Comparison of ENCODE assay signal across 11 mouse cellular contexts in genomic region chr6:38351930-38352329, GRCm38 (mm10). TPM values are rescaled to one million over a fixed set of nuclear protein-coding genes. Genes with fewer than 3 reads are reported as not detected.
DNase-seq lines count a peak whose midpoint lies in the region; ATAC-seq and TF ChIP-seq lines count a peak whose summit lies in the region.
"Had no signal": no experiment of that assay in that cellular context is flagged by ENCODE, and none has a peak within 500 bp of the region (broad histone marks: within the 10 kb centered on the region; RNA-seq: fewer than 3 reads in every experiment).

No protein-coding gene starts in this region.

- H3K36me3 ChIP-seq in liver, adult 2 months (ENCODE audit: control insufficient read depth, insufficient read depth, low read length), result no peaks in the 10 kb centered on the region; the same call in 1 of the 2 replicates
- peaks cover 16% of the 10 kb centered on the region; the same call in 1 of the 2 replicates for H3K36me3 ChIP-seq in macrophage (ENCODE audit: inconsistent target)
- H3K36me3 ChIP-seq: embryonic facial prominence, embryonic 15.5 days; hindbrain, embryonic 12.5 days had no signal

- TF ChIP-seq CTCF in liver, adult 2 months (IDR thresholded peaks at IDR 0.05; ENCODE audit: low read depth, low read length), result no peak
- no peak for TF ChIP-seq CTCF in bone marrow, adult 2 months (IDR thresholded peaks at IDR 0.05; ENCODE audit: control insufficient read depth, insufficient read depth, low read length)

- WGBS in liver, adult 2 months, result 60% methylated on average over 4 of the region's 4 CpGs
- WGBS in bone marrow, adult 2 months, result 3% methylated on average over 4 of the region's 4 CpGs
- WGBS in macrophage (ENCODE audit: missing documents), result 6% methylated on average over 4 of the region's 4 CpGs

- H3K27me3 ChIP-seq in liver, adult 2 months (ENCODE audit: control insufficient read depth, insufficient read depth, low read length), result no peaks in the 10 kb centered on the region

- TF ChIP-seq POLR2A in liver, adult 2 months (IDR thresholded peaks at IDR 0.05; ENCODE audit: extremely low read depth, insufficient read depth, low read length), result no peak
- no peak for TF ChIP-seq POLR2A in bone marrow, adult 2 months (IDR thresholded peaks at IDR 0.05; ENCODE audit: borderline replicate concordance, control insufficient read depth, low read depth, low read length)

- peaks cover 14% of the 10 kb centered on the region for H3K4me1 ChIP-seq in liver, adult 2 months (ENCODE audit: control insufficient read depth, insufficient read depth, low read length)
- H3K4me1 ChIP-seq in bone marrow, adult 2 months (ENCODE audit: control insufficient read depth, insufficient read depth, low read length), result peaks cover 3% of the 10 kb centered on the region

- H3K27ac ChIP-seq in liver, adult 2 months (replicated peaks; ENCODE audit: insufficient read depth, low read depth, low read length), result no peak overlapping the region
- H3K27ac ChIP-seq in bone marrow, adult 2 months (ENCODE audit: control insufficient read depth, insufficient read depth, low read depth, low read length, poor library complexity), result no peak overlapping the region
- peak overlapping the region; percentile 97 for H3K27ac ChIP-seq in macrophage
- H3K27ac ChIP-seq: embryonic facial prominence, embryonic 15.5 days; hindbrain, embryonic 12.5 days had no signal

- H3K4me3 ChIP-seq in liver, adult 2 months (ENCODE audit: insufficient read depth, low read depth, low read length), result no peak overlapping the region
- H3K4me3 ChIP-seq in bone marrow, adult 2 months (replicated peaks; ENCODE audit: control insufficient read depth, low read depth, low read length), result peak overlapping the region; percentile 99
- peak overlapping the region; percentile 91 for H3K4me3 ChIP-seq in macrophage (ENCODE audit: inconsistent target)
- H3K4me3 ChIP-seq: embryonic facial prominence, embryonic 15.5 days; hindbrain, embryonic 12.5 days had no signal

- H3K9ac ChIP-seq in liver, adult 2 months (ENCODE audit: low read depth, low read length), result no peak overlapping the region
- H3K9ac ChIP-seq: embryonic facial prominence, embryonic 15.5 days; hindbrain, embryonic 12.5 days had no signal

- peak; percentile 21 for ATAC-seq in CD4-positive, CD25-positive, alpha-beta regulatory T cell, adult 4 months

- H3K79me2 ChIP-seq in liver, adult 2 months (ENCODE audit: control insufficient read depth, insufficient read depth, low read length), result peaks cover 32% of the 10 kb centered on the region
- H3K79me2 ChIP-seq in macrophage (ENCODE audit: inconsistent target), result peaks cover 86% of the 10 kb centered on the region

- peak; percentile 20 for DNase-seq in liver, adult 2 months (ENCODE audit: extremely low read depth, low read depth, low spot score)
- DNase-seq in liver, result no peak
- DNase-seq in layer of hippocampus, postnatal 14 days (ENCODE audit: low spot score in 2 of 2), result no peak
- no peak for DNase-seq in frontal cortex, adult 2 months (ENCODE audit: extremely low spot score in 1 of 2, low spot score in 1 of 2)
- DNase-seq: cerebellum, postnatal 25 days; kidney, postnatal 14 days had no signal

RNA-seq across cellular contexts. Expression of gene Zc3hav1, which starts 2.5 kb away (rescaled TPM):
- 27.9 and 31.8 TPM in 2 replicates for total RNA-seq in liver, adult 2 months (2014; rRNA removed)
- 16.3 and 17.0 TPM in 2 replicates for polyA plus RNA-seq in liver, adult 2 months (2012; rRNA removed)
- polyA plus RNA-seq in CD4-positive, CD25-positive, alpha-beta regulatory T cell, adult 4 months (2017; shearing (Covaris generic)), result 100 to 1,000 TPM; 189 to 215 TPM
- 45.5 and 46.8 TPM in 2 replicates for polyA plus RNA-seq in bone marrow, adult 2 months (2011; ENCODE audit: insufficient read depth, insufficient read length, low replicate concordance, missing spikeins)
- total RNA-seq in macrophage (2018; cell fraction: chromatin; rRNA removed), result 100 to 1,000 TPM; 160 to 712 (median 403) TPM
- 100 to 1,000 TPM; 119 to 238 (median 164) TPM for total RNA-seq in macrophage (2018; cell fraction: cytosol; rRNA removed)
- 100 to 1,000 TPM; 155 to 574 (median 351) TPM for total RNA-seq in macrophage (2018; cell fraction: nucleus; rRNA removed)
- 77.0 to 95.7 TPM (median 95.3 TPM) in 3 replicates for polyA plus RNA-seq in macrophage (2018)
- total RNA-seq in layer of hippocampus, postnatal 14 days (2021), result 1 to 10 TPM; 2.8 to 3.3 TPM
- polyA plus RNA-seq in frontal cortex, adult 2 months (2012; rRNA removed), result 3.5 and 3.9 TPM in 2 replicates

RNA-seq across cellular contexts. Expression of gene Ttc26, which starts 29.3 kb away (rescaled TPM):
- total RNA-seq in liver, adult 2 months (2014; rRNA removed), result 0.47 and 0.65 TPM in 2 replicates
- polyA plus RNA-seq in liver, adult 2 months (2012; rRNA removed), result 0.10 and 0.11 TPM in 2 replicates
- not detected for polyA plus RNA-seq in CD4-positive, CD25-positive, alpha-beta regulatory T cell, adult 4 months (2017; shearing (Covaris generic))
- 0.61 and 1.2 TPM in 2 replicates for polyA plus RNA-seq in bone marrow, adult 2 months (2011; ENCODE audit: insufficient read depth, insufficient read length, low replicate concordance, missing spikeins)
- total RNA-seq in macrophage (2018; cell fraction: chromatin; rRNA removed), result 1 to 10 TPM in 13 of 26 experiments, under 1 TPM in 8, not detected in 5; 0.43 to 4.4 (median 1.4) TPM
- total RNA-seq in macrophage (2018; cell fraction: cytosol; rRNA removed), result under 1 TPM; 0.09 to 0.89 (median 0.42) TPM
- 1 to 10 TPM in 5 of 26 experiments, under 1 TPM in 19, not detected in 2; 0.12 to 1.7 (median 0.50) TPM for total RNA-seq in macrophage (2018; cell fraction: nucleus; rRNA removed)
- polyA plus RNA-seq in macrophage (2018), result 0.19 to 0.32 TPM (median 0.26 TPM) in 3 replicates
- 1 to 10 TPM; 8.8 to 9.8 TPM for total RNA-seq in layer of hippocampus, postnatal 14 days (2021)
- 6.2 and 6.4 TPM in 2 replicates for polyA plus RNA-seq in frontal cortex, adult 2 months (2012; rRNA removed)

RNA-seq across cellular contexts. Expression of gene Zc3hav1l, which starts 52.9 kb away (rescaled TPM):
- 0.18 and 0.27 TPM in 2 replicates for total RNA-seq in liver, adult 2 months (2014; rRNA removed)
- 0.15 and 0.22 TPM in 2 replicates for polyA plus RNA-seq in liver, adult 2 months (2012; rRNA removed)
- under 1 TPM; 0.38 to 0.55 TPM for polyA plus RNA-seq in CD4-positive, CD25-positive, alpha-beta regulatory T cell, adult 4 months (2017; shearing (Covaris generic))
- 0.93 and 2.2 TPM in 2 replicates for polyA plus RNA-seq in bone marrow, adult 2 months (2011; ENCODE audit: insufficient read depth, insufficient read length, low replicate concordance, missing spikeins)
- total RNA-seq in macrophage (2018; cell fraction: chromatin; rRNA removed), result 10 to 100 TPM in 1 of 26 experiments, 1 to 10 TPM in 22, under 1 TPM in 3; 0.65 to 10.1 (median 1.6) TPM
- under 1 TPM; 0.11 to 0.65 (median 0.30) TPM for total RNA-seq in macrophage (2018; cell fraction: cytosol; rRNA removed)
- total RNA-seq in macrophage (2018; cell fraction: nucleus; rRNA removed), result 10 to 100 TPM in 1 of 26 experiments, 1 to 10 TPM in 23, under 1 TPM in 2; 0.81 to 17.1 (median 2.3) TPM
- 0.25 to 1.6 TPM (median 0.59 TPM) in 3 replicates for polyA plus RNA-seq in macrophage (2018)
- total RNA-seq in layer of hippocampus, postnatal 14 days (2021), result 1 to 10 TPM; 3.1 to 3.5 TPM
- 4.0 and 4.2 TPM in 2 replicates for polyA plus RNA-seq in frontal cortex, adult 2 months (2012; rRNA removed)
